Mouse (Mus musculus) heart, adult 18-20 months (tissue): ENCODE data around the gene Cry1. TPM values are rescaled to one million over a fixed set of nuclear protein-coding genes. Genes with fewer than 3 reads are reported as not detected.

Experiments
- DNase-seq, 2 experiments: peaks; one replicate each; pipeline ENCODE4 v3.0.0; 2021 to 2022; ENCODE audit warnings: mixed read lengths in 1 of 2
- long read RNA-seq, 2 experiments: library from polyadenylated mRNA; stranded (forward); transcript quantifications; one replicate each; pipeline ENCODE4 v2.0.0; 2021
- total RNA-seq, 2 experiments: library from RNA; stranded (reverse); gene quantifications; 2 replicates each; pipeline ENCODE4 v1.2.3; 2021

Gene Cry1
- 10 to 100 TPM in 1 of 2 experiments, 1 to 10 TPM in 1; 9.2 to 10.8 TPM for total RNA-seq
- long read RNA-seq, experiment 1, transcript Cry1-201 (13 exons, 3,026 nt), result major isoform, 19 of 21 reads
- long read RNA-seq, experiment 1, partial matches to known transcripts, result 1 of 21 reads
- long read RNA-seq, experiment 1, other reads (novel, unspliced or antisense), result 1 of 21 reads
- long read RNA-seq, experiment 2, transcript Cry1-201 (13 exons, 3,026 nt), result major isoform, 7 of 9 reads
- long read RNA-seq, experiment 2, partial matches to known transcripts, result 1 of 9 reads
- long read RNA-seq, experiment 2, other reads (novel, unspliced or antisense), result 1 of 9 reads

- peak; percentile 98 for DNase-seq
These were observed at the start of gene Cry1 for GRCm38 (mm10) chr10:85184964-85185608. Cry1 (minus strand) TSS chr10:85185064.

- DNase-seq, result no peak
These were observed 36.8 kb upstream of the Cry1 start for GRCm38 (mm10) chr10:85221771-85222050.

- peak; percentile 64 to 93 for DNase-seq
These were observed 36.3 kb upstream of the Cry1 start for GRCm38 (mm10) chr10:85220918-85221770.

- DNase-seq, result no peak
These were observed 30.0 kb upstream of the Cry1 start for GRCm38 (mm10) chr10:85214847-85215246.

- DNase-seq, result no peak
These were observed 26.8 kb upstream of the Cry1 start for GRCm38 (mm10) chr10:85211673-85212072.

- no peak for DNase-seq
These were observed 25.3 kb upstream of the Cry1 start for GRCm38 (mm10) chr10:85210125-85210524.

- no peak for DNase-seq
These were observed 24.3 kb upstream of the Cry1 start for GRCm38 (mm10) chr10:85209119-85209605.

GRCm38 (mm10) chr10:85205316-85205715 is 20.5 kb upstream of the Cry1 start:
- no peak for DNase-seq

GRCm38 (mm10) chr10:85204255-85204855 is 19.5 kb upstream of the Cry1 start:
- no peak for DNase-seq

GRCm38 (mm10) chr10:85194528-85194927 is 9.7 kb upstream of the Cry1 start:
- DNase-seq, result no peak

- no peak for DNase-seq
These were observed 8.5 kb upstream of the Cry1 start for GRCm38 (mm10) chr10:85193321-85193720.

GRCm38 (mm10) chr10:85190652-85191051 is 5.8 kb upstream of the Cry1 start:
- no peak for DNase-seq

GRCm38 (mm10) chr10:85189966-85190365 is 5.1 kb upstream of the Cry1 start:
- DNase-seq, result no peak

- no peak for DNase-seq
These were observed 1.6 kb upstream of the Cry1 start for GRCm38 (mm10) chr10:85186499-85186794.

- DNase-seq, result peak; percentile 13 to 26
These were observed 1.0 kb upstream of the Cry1 start for GRCm38 (mm10) chr10:85185639-85186498.

GRCm38 (mm10) chr10:85184201-85184963 is 482 bp downstream of the Cry1 start:
- DNase-seq, result peak; percentile 40 to 64

- DNase-seq, result peak; percentile 57 to 74
These were observed 1.2 kb downstream of the Cry1 start for GRCm38 (mm10) chr10:85183619-85184018.

GRCm38 (mm10) chr10:85182766-85183165 is 2.1 kb downstream of the Cry1 start:
- DNase-seq, result no peak

GRCm38 (mm10) chr10:85176640-85177039 is 8.2 kb downstream of the Cry1 start:
- no peak for DNase-seq

GRCm38 (mm10) chr10:85165306-85165705 is 19.6 kb downstream of the Cry1 start:
- no peak for DNase-seq

- DNase-seq, result no peak
These were observed 20.1 kb downstream of the Cry1 start for GRCm38 (mm10) chr10:85164791-85165190.
